Mouse (Mus musculus) neutrophil, adult 59 days (primary cell): ENCODE data around the gene Gm21954. TPM values are rescaled to one million over a fixed set of nuclear protein-coding genes. Genes with fewer than 3 reads are reported as not detected.

Experiments used
- total RNA-seq, 2 experiments: library from RNA; stranded (reverse); gene quantifications; 1 replicate in 1 of 2; 2 replicates in 1 of 2; pipeline ENCODE4 v1.2.4; 2023

Gene Gm21954
- total RNA-seq, result not detected

DNA sequence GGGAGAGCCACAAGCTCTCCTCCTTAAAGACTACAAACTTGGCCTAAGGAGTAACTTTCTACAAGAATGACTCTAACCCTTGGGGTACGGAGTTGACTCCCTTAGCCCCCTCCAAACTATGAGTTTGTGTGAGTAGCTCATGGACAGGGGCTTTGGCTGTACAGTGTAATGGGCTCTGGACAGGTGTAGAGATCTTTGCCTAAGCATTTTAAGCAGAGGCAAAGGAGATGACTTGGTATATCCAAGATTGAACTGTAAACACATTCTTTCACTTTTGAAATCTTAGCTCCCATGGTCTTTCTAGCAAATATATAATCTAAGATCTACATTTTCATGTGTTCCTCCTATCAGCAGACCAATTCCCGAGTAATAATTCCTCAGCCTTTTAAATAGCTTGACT lies at the start of gene Gm21954:
Gene Gm21954 (minus strand): TSS at position 101 of the 400 bp plus-strand sequence.

Other genes starting within 250 kb of the Gm21954 start
- not detected for gene Dclk1, start 229.8 kb downstream of the Gm21954 start, total RNA-seq